Mouse (Mus musculus) embryonic facial prominence, embryonic 14.5 days (tissue): ENCODE measurements around the gene 4930518I15Rik. TPM values are rescaled to one million over a fixed set of nuclear protein-coding genes. Genes with fewer than 3 reads are reported as not detected.

Experiments used
- ATAC-seq: fragments of 200-750 bp; cut with Nextera tagmentation; 2 replicates; pipeline ENCODE4 v1.8.0; 2017; ENCODE audit warnings: low read depth, moderate number of reproducible peaks, moderate TSS enrichment
- DNase-seq: peaks from one replicate; pipeline ENCODE4 v3.0.0-alpha.2; 2015; ENCODE audit warnings: low spot score
- H3K27ac ChIP-seq: fragments of 300-500 bp; sonication (generic); replicated peaks from 2 replicates; pipeline ENCODE4 v1.5.1; 2014; ENCODE audit warnings: low read depth, mild to moderate bottlenecking, low read length, moderate library complexity
- H3K27me3 ChIP-seq: fragments of 300-500 bp; sonication (generic); replicated peaks from 2 replicates; pipeline ENCODE4 v1.6.1; 2014; ENCODE audit warnings: low read length; ENCODE audit not compliant: control insufficient read depth, insufficient read depth
- H3K36me3 ChIP-seq: fragments of 300-500 bp; sonication (generic); 2 replicates; pipeline ENCODE4 v1.6.1; 2014; ENCODE audit warnings: low read length, mixed read lengths; ENCODE audit not compliant: control insufficient read depth, insufficient read depth
- H3K4me1 ChIP-seq: fragments of 300-500 bp; sonication (generic); 2 replicates; pipeline ENCODE4 v1.6.1; 2014; ENCODE audit warnings: antibody characterized with exemption, low read length; ENCODE audit not compliant: control insufficient read depth, insufficient read depth
- H3K4me2 ChIP-seq: fragments of 300-500 bp; sonication (generic); 2 replicates; pipeline ENCODE4 v1.6.1; 2014; ENCODE audit warnings: low read depth, mild to moderate bottlenecking, low read length, moderate library complexity, mixed read lengths
- H3K4me3 ChIP-seq: fragments of 300-500 bp; sonication (generic); 2 replicates; pipeline ENCODE4 v1.5.1; 2014; ENCODE audit warnings: low read depth, mild to moderate bottlenecking, low read length
- H3K9ac ChIP-seq: fragments of 300-500 bp; sonication (generic); 2 replicates; pipeline ENCODE4 v1.6.1; 2014; ENCODE audit warnings: low read depth, mild to moderate bottlenecking, low read length, moderate library complexity, mixed read lengths
- H3K9me3 ChIP-seq: fragments of 300-500 bp; sonication (generic); 2 replicates; pipeline ENCODE4 v1.6.1; 2016; ENCODE audit warnings: low read length; ENCODE audit not compliant: control insufficient read depth
- WGBS: fragments of 180-500 bp; shearing (Covaris S2); extraction: QIAGEN DNeasy Blood & Tissue Kit; methylation state at CpG from one replicate; pipeline ENCODE4 v1.1.7; 2014; 5-methylcytosine and 5-hydroxymethylcytosine counted together
- polyA plus RNA-seq: library from polyadenylated mRNA; unstranded; fragments of >200 nt; fragmentation: Nextera tagmentation; extraction: Ambion mirVana; gene quantifications from 2 replicates; pipeline ENCODE4 v1.2.1, GENCODE M21; 2014

The 4930518I15Rik gene
- polyA plus RNA-seq, 1 experiment from 2014 or later = 3.2 TPM

DNA sequence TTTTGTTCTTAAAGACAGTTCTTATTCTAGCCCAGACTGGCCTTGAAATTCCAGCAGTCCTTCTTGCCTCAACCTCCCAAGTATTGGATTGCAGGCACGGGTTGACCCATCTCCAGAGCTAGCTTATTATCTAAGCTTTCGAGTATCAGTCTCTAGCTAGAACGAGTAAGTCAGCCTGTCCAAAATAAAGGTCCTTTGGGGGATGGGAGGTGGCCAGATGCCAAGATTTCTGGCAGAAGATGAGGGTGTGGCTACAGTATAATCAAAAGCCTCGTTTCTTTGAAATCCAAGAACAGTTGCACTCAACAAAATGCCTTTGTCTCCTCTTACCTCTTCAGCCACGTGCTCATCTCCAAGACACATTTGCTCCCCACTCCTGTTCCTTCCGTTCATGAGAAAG, 12.8 kb upstream of the 4930518I15Rik start:
- no peak overlapping the region for H3K4me2 ChIP-seq
- no peak overlapping the region for H3K9ac ChIP-seq
- 37% methylated on average over 6 of the region's 6 CpGs for WGBS
- no peaks in the 10 kb centered on the region for H3K27me3 ChIP-seq
- no peak overlapping the region for H3K4me3 ChIP-seq
- no peaks in the 10 kb centered on the region for H3K4me1 ChIP-seq
- DNase-seq = peak; percentile 54
- H3K36me3 ChIP-seq = peaks cover 96% of the 10 kb centered on the region
- no peaks in the 10 kb centered on the region for H3K9me3 ChIP-seq
- 0 out of 2 replicates have a peak, but pooled peaks have one; percentile 44 for ATAC-seq
- no peak overlapping the region for H3K27ac ChIP-seq

DNA sequence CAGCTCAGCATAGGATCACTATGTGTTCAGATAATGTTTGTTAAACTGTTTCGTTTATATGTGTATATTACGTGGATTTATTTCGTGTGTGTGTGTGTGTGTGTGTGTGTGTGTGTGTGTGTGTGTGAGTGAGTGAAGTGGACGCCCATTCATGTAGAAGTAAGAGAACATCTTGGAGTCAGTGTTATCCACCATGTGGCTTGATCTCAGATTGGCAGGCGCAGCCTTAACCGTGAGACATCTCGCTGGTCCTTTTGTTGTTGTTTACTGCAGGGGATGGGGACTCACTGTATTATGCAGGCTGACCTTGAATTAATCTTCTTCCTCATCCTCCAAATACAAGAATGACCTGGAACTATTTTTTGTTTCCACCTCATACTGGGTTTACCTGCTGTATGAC, 11.8 kb upstream of the 4930518I15Rik start:
- Histone ChIP-seq H3K4me3 (no peak overlapping the region), H3K4me2 (no peak overlapping the region), H3K9ac (no peak overlapping the region), H3K4me1 (no peaks in the 10 kb centered on the region), H3K36me3 (peaks cover 89% of the 10 kb centered on the region), H3K27me3 (no peaks in the 10 kb centered on the region), H3K9me3 (no peaks in the 10 kb centered on the region), H3K27ac (no peak overlapping the region)
- 88% methylated on average over 7 of the region's 7 CpGs for WGBS
- no peak for ATAC-seq
- no peak for DNase-seq

DNA sequence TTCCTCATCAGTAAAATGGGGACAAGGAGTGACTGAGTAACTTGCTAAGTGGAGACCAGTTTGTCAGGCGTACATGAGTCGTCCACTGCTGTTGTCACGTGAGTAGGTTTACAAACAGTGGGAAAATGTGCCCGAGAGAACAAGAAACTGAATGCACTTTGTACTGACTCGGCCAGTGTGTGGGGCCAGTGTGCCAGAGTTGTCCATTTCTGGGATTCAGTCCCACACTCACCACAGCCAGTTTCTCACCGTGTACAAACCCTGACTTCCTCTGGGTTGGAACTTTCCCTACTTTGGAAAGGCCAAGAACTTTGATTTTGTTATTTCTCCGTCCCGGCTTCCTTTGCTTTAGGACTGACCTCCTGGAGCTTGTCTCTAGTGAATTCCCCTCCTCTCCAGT, 11.2 kb upstream of the 4930518I15Rik start:
- no peak overlapping the region for H3K4me3 ChIP-seq
- H3K9me3 ChIP-seq = no peaks in the 10 kb centered on the region
- H3K27ac ChIP-seq = no peak overlapping the region
- H3K9ac ChIP-seq = no peak overlapping the region
- no peak overlapping the region for H3K4me2 ChIP-seq
- 82% methylated on average over 8 of the region's 8 CpGs for WGBS
- no peaks in the 10 kb centered on the region for H3K4me1 ChIP-seq
- H3K27me3 ChIP-seq = no peaks in the 10 kb centered on the region
- H3K36me3 ChIP-seq = peaks cover 84% of the 10 kb centered on the region
- DNase-seq (no peak), ATAC-seq (no peak)

DNA sequence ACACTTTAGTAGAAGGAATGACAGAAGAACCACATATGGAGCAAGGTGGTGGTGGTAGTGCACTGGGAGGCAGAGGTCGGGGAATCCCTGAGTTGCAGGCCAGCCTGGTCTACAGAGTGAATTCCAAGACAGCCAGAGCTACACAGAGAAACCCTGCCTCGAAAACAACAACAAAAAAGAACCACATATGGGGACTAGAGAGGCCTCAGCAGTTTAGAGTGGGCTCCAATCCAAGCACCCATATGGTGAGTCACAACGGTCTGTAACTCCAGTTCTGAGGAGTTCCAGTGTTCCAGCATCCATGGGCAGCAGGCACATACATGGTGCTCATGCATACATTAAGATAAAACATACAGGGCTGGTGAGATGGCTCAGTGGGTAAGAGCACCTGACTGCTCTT, 6.7 kb upstream of the 4930518I15Rik start:
- Histone ChIP-seq H3K27me3 (no peaks in the 10 kb centered on the region), H3K9me3 (no peaks in the 10 kb centered on the region), H3K4me3 (peak overlapping the region; percentile 69; the same call in 1 of the 2 replicates), H3K4me2 (peak overlapping the region; percentile 79), H3K4me1 (peaks cover 5% of the 10 kb centered on the region; the same call in 1 of the 2 replicates), H3K9ac (peak overlapping the region; percentile 82; the same call in 1 of the 2 replicates), H3K27ac (no peak overlapping the region), H3K36me3 (peaks cover 44% of the 10 kb centered on the region)
- DNase-seq (no peak), ATAC-seq (no peak)
- WGBS = 77% methylated on average over 3 of the region's 3 CpGs

DNA sequence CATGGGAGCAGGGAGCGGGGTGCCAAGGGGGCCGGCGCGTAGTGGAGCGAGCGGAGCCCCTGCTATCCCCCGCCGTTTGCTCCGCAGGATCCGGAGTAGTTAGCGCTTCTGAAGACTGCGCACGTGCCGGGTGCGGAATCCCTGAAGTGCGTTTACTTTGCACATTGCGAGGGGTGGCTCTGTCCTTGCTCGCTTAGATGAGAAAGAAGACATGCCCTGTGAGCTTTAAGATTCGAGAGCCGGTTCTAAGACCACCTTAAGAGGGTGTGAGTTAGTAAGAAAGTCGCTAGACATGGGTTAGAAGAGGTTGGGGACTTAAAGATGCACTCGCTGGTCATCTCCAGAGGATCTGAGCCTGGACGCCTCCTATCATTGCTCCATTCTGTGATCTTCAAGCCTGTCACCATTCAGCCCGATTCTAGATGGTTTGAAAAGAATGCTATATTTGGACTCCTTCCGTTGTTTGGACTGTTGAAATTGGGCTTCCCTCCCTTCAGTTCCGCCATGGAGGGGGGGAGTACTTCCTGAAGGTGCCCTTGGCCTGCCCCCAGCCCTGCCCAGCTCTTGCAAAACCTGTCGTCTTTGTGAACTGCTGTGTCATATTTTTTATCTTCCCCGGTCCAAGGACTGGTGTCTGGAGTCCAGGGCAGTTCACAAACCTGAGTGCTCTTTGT, 5.9 kb upstream of the 4930518I15Rik start:
- Histone ChIP-seq H3K4me3 (peak overlapping the region; percentile 69), H3K4me2 (peak overlapping the region; percentile 79), H3K9me3 (no peaks in the 10 kb centered on the region), H3K4me1 (peaks cover 5% of the 10 kb centered on the region; the same call in 1 of the 2 replicates), H3K9ac (peak overlapping the region; percentile 82), H3K36me3 (peaks cover 38% of the 10 kb centered on the region; the same call in 1 of the 2 replicates), H3K27ac (peak overlapping the region; percentile 76), H3K27me3 (no peaks in the 10 kb centered on the region)
- DNase-seq (no peak), ATAC-seq (no peak; the same call in 1 of the 2 replicates)
- WGBS = 2% methylated on average over 22 of the region's 28 CpGs

DNA sequence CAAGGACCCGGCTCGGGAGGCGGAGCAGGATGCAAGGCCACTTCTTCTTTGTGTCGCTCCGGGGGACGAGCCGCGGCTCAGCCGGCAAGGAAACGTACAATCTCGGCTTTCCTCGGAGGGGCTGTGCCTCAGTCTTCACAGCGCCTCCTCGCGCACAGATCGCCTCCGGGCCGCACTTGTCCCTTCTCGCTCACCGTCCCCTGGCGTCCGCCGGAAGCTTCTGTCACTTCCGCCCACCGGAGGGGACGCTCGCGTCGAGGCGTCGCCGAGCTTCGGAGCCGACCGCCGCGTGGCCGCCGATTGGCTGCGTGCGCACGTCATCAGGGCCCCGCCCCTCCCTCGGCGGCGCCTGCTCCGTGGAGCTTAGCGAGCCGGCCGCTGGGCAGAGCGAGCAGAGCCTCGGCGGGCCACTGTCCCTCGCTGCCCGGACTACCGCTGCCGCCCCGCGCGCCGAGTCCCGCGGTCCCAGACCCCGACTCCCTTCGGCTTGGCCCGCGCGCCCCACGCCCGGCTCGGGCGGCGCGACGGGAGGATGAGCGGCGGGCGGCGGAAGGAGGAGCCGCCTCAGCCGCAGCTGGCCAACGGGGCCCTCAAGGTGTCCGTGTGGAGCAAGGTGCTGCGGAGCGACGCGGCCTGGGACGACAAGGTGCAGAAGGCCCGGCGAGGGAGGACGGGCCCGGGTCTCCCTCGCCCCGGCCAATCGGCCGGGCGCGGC, 5.2 kb upstream of the 4930518I15Rik start, which contains the start of gene Rab5if:
TSS of gene Rab5if (plus strand) at position 357 of the 715 bp plus-strand sequence.
- Histone ChIP-seq H3K36me3 (peaks cover 36% of the 10 kb centered on the region; the same call in 1 of the 2 replicates), H3K9ac (peak within 1 kb of the TSS; percentile 82), H3K4me1 (peaks cover 11% of the 10 kb centered on the region), H3K9me3 (no peaks in the 10 kb centered on the region), H3K4me3 (peak within 1 kb of the TSS; percentile 69), H3K4me2 (peak within 1 kb of the TSS; percentile 79), H3K27me3 (no peaks in the 10 kb centered on the region), H3K27ac (peak within 1 kb of the TSS; percentile 93)
- peak; percentile 98 for ATAC-seq
- 2% methylated on average over 59 of the region's 98 CpGs for WGBS
- peak; percentile 98 for DNase-seq

DNA sequence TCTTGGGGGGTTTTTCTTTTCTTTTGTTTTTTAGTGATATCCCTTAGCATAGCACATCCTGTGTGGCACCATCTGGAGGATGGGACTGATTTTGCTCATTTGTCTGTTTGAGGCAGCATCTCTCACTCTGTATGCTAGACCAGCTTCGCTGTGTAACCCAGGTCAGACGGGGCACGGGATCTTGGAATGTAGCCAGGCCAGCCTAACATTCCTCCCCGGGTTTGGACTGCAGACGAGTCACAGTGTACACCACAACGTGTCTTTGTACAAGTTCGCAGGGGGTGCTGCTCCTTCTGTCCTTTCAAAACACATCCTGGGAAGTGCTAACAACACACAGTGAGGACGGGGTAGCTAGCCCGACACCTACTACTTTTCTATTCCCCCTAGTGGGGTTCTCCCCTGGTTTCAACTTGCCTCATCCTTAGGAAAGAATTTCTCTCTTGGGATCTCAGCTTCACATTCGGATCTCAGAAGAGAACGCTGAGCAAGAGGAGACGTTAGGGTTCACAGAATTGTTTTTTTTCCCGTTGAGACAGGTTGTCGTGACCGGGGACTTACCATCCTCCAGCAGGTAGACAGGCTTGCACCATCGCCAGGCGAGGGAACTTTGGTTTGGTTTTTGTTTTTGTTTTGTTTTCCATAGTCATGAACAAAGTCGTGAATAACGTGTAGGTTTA, 4.4 kb upstream of the 4930518I15Rik start:
- peak overlapping the region; percentile 93 for H3K27ac ChIP-seq
- no peaks in the 10 kb centered on the region for H3K9me3 ChIP-seq
- no peaks in the 10 kb centered on the region for H3K27me3 ChIP-seq
- ATAC-seq (no peak), DNase-seq (peak; percentile 27)
- peaks cover 36% of the 10 kb centered on the region for H3K36me3 ChIP-seq
- peak overlapping the region; percentile 69 for H3K4me3 ChIP-seq
- H3K4me1 ChIP-seq = peaks cover 12% of the 10 kb centered on the region
- peak overlapping the region; percentile 72 for H3K4me2 ChIP-seq
- WGBS = 0% methylated on average over 19 of the region's 19 CpGs
- H3K9ac ChIP-seq = peak overlapping the region; percentile 82

DNA sequence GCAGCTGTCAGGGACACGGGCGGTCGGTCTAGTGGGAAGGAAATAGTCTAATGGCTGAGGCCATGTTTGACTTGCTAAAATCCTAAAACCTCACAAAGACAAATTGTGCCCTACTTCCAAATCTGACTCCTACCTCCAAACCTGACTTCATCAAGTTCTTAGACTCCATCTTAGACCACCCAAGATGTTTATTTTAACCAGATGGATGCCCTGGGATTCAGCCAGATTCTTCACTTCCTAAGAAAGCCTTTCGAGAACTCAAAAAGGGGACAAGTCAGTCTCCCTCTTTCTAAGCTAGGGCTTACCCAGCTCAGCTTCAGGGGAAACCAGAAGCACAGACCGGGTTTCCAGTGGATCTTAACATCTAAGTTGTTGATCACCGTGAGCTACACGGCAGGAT, 925 bp upstream of the 4930518I15Rik start:
- Histone ChIP-seq H3K36me3 (peaks cover 40% of the 10 kb centered on the region), H3K27ac (peak overlapping the region; percentile 39), H3K4me2 (no peak overlapping the region), H3K4me1 (peaks cover 12% of the 10 kb centered on the region), H3K9ac (no peak overlapping the region), H3K9me3 (no peaks in the 10 kb centered on the region), H3K4me3 (no peak overlapping the region), H3K27me3 (no peaks in the 10 kb centered on the region)
- WGBS = 57% methylated on average over 7 of the region's 7 CpGs
- ATAC-seq (no peak), DNase-seq (peak; percentile 33)
